Mouse (Mus musculus): ENCODE measurements at regions not wholly inside any gene's neighbourhood (a gene's known extent, or its start where the extent isn't known, plus 50 kb on each side); places are given as distances from the start of the nearest gene placed in this dataset.

DNA sequence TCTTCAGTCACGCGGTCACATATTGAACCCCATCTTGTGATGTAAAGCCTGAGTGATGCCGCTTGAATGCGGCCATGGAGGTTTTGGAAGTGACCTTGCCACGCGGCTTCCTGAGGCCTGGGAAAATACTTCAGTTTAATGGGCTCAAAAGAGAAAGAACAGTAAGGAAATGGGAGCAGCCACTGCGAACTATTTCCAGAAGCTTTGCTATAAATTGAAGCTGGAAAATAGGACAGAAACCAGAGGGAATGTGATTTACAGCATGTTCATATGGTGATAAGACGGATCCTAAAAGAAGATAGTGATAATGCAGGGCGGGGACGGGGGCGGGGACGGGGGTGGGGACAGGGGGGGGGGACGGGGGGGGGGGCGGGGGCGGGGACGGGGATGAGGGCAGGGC is 52.7 kb upstream of the Trpc4 start:
- ATAC-seq (ENCODE audit: insufficient read depth, low FRiP score) = no peak
- Histone ChIP-seq H3K27ac (ENCODE audit: low read length) (no peak overlapping the region), H3K4me2 (ENCODE audit: low read depth, low read length) (no peak overlapping the region), H3K4me3 (replicated peaks; ENCODE audit: low read length) (no peak overlapping the region), H3K9ac (ENCODE audit: low read length) (no peak overlapping the region), H3K27me3 (ENCODE audit: control insufficient read depth, insufficient read depth, low read length) (no peaks in the 10 kb centered on the region), H3K36me3 (ENCODE audit: control insufficient read depth, insufficient read depth, low read length) (no peaks in the 10 kb centered on the region), H3K4me1 (ENCODE audit: control insufficient read depth, insufficient read depth, low read length) (no peaks in the 10 kb centered on the region), H3K9me3 (replicated peaks; ENCODE audit: control insufficient read depth, low read length) (no peaks in the 10 kb centered on the region)
- WGBS = 63% methylated on average over 14 of the region's 16 CpGs

DNA sequence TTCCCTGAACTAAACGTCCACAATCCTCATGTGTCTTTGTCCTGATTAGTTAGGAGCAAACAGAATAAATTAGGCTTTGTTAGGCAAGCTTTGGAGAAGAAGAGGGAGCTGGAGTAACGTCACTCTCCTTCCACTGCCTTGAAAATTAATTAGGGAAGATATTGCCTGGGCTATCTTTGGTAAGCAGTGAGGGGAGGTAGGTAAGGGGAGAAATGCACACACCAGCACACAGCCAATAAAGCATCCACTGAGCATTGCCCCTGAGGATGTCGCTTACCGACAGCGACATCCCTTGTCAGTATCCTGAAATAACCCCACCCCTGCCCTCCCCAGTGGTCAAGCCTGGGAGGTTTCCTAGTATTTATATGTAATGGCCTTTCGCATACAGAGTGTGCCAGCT is 72.2 kb upstream of the Trpc4 start:
- H3K4me3 ChIP-seq (replicated peaks; ENCODE audit: low read length) = no peak overlapping the region
- H3K36me3 ChIP-seq (ENCODE audit: control insufficient read depth, insufficient read depth, low read length) = no peaks in the 10 kb centered on the region
- no peaks in the 10 kb centered on the region for H3K27me3 ChIP-seq (ENCODE audit: control insufficient read depth, insufficient read depth, low read length)
- no peak overlapping the region for H3K27ac ChIP-seq (ENCODE audit: low read length)
- no peak for ATAC-seq (ENCODE audit: insufficient read depth, low FRiP score)
- no peaks in the 10 kb centered on the region for H3K9me3 ChIP-seq (replicated peaks; ENCODE audit: control insufficient read depth, low read length)
- WGBS = 59% methylated on average over 6 of the region's 6 CpGs
- H3K4me1 ChIP-seq (ENCODE audit: control insufficient read depth, insufficient read depth, low read length) = no peaks in the 10 kb centered on the region; the same call in none of the 2 replicates
- no peak overlapping the region for H3K9ac ChIP-seq (ENCODE audit: low read length)
- H3K4me2 ChIP-seq (ENCODE audit: low read depth, low read length) = no peak overlapping the region

DNA sequence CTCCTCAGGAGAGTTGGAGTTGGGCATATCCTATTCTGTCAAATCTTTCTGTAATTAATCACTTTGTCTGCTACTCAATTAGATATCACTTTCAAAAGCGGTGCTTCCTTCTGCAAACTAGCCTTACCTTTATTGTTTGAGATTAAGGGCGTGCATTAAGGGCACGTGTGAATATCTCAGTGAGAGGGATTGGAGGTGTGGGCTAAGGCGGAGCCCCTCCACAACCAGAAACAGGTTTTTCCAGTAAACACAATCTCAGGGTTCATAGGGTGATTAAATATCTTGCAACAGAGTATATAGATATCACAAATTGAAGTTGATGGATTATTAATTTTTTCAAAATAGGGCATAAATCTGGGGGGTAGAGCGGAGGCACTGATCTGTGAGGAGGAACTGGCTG is 79.4 kb upstream of the Trpc4 start:
- H3K27ac ChIP-seq (ENCODE audit: low read length) = no peak overlapping the region
- H3K27me3 ChIP-seq (ENCODE audit: control insufficient read depth, insufficient read depth, low read length) = no peaks in the 10 kb centered on the region
- H3K36me3 ChIP-seq (ENCODE audit: control insufficient read depth, insufficient read depth, low read length) = no peaks in the 10 kb centered on the region
- H3K9ac ChIP-seq (ENCODE audit: low read length) = no peak overlapping the region
- ATAC-seq (ENCODE audit: insufficient read depth, low FRiP score) = peak; percentile 77; the same call in 1 of the 2 replicates
- no peak overlapping the region for H3K4me3 ChIP-seq (replicated peaks; ENCODE audit: low read length)
- H3K9me3 ChIP-seq (replicated peaks; ENCODE audit: control insufficient read depth, low read length) = no peaks in the 10 kb centered on the region
- WGBS = 54% methylated on average over 5 of the region's 5 CpGs
- H3K4me2 ChIP-seq (ENCODE audit: low read depth, low read length) = no peak overlapping the region
- H3K4me1 ChIP-seq (ENCODE audit: control insufficient read depth, insufficient read depth, low read length) = no peaks in the 10 kb centered on the region

DNA sequence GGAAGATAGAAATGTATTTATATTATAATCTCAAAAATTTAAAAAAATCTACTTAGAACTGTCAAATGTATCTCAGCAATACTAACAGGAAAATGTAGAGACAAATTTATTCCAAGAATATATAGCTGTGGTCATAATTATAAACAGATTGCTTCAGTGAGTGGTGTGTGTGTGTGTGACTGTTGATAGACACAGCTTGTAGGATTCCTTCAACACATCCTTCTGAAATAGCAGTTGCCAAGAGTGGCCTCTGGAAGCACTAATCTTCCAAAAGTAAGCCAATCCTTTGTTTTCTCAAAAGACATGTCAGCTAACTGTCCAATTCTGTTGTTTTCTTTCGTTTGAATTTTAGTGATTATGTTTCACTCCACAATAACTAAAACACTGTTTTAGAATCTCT is 95.2 kb upstream of the Trpc4 start:
- Histone ChIP-seq H3K27me3 (ENCODE audit: control insufficient read depth, insufficient read depth, low read length) (no peaks in the 10 kb centered on the region), H3K36me3 (ENCODE audit: control insufficient read depth, insufficient read depth, low read length) (no peaks in the 10 kb centered on the region), H3K4me2 (ENCODE audit: low read depth, low read length) (no peak overlapping the region), H3K9ac (ENCODE audit: low read length) (no peak overlapping the region), H3K4me3 (replicated peaks; ENCODE audit: low read length) (no peak overlapping the region), H3K4me1 (ENCODE audit: control insufficient read depth, insufficient read depth, low read length) (no peaks in the 10 kb centered on the region), H3K27ac (ENCODE audit: low read length) (no peak overlapping the region), H3K9me3 (replicated peaks; ENCODE audit: control insufficient read depth, low read length) (no peaks in the 10 kb centered on the region)
- 62% methylated on average over 1 of the region's 1 CpGs for WGBS
- ATAC-seq (ENCODE audit: insufficient read depth, low FRiP score) = no peak

DNA sequence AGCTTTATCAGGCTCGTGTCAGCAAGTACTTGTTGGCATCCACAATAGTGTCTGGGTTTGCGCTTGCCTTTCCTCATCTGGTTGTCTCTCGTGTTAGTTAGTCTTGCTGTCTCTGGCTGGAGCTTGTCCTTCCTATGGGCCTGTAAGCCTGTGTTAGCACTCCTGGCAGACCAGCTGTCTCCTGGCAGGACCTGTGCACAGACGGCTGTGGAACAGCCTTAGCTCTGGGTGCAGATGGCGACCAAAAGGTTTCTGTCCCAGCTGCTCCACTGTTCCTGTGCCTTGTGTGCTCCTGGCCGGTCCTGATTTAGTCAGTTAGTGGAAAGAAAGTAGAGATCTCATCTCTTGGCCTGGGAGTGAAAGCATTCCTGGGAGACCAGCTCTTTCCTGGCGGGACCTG is 101.5 kb upstream of the Trpc4 start:
- Histone ChIP-seq H3K36me3 (ENCODE audit: control insufficient read depth, insufficient read depth, low read length) (no peaks in the 10 kb centered on the region), H3K9me3 (replicated peaks; ENCODE audit: control insufficient read depth, low read length) (no peaks in the 10 kb centered on the region), H3K9ac (ENCODE audit: low read length) (no peak overlapping the region), H3K4me3 (replicated peaks; ENCODE audit: low read length) (no peak overlapping the region), H3K27ac (ENCODE audit: low read length) (no peak overlapping the region), H3K4me2 (ENCODE audit: low read depth, low read length) (no peak overlapping the region), H3K27me3 (ENCODE audit: control insufficient read depth, insufficient read depth, low read length) (no peaks in the 10 kb centered on the region), H3K4me1 (ENCODE audit: control insufficient read depth, insufficient read depth, low read length) (no peaks in the 10 kb centered on the region)
- WGBS = 77% methylated on average over 7 of the region's 7 CpGs
- no peak for ATAC-seq (ENCODE audit: insufficient read depth, low FRiP score)

DNA sequence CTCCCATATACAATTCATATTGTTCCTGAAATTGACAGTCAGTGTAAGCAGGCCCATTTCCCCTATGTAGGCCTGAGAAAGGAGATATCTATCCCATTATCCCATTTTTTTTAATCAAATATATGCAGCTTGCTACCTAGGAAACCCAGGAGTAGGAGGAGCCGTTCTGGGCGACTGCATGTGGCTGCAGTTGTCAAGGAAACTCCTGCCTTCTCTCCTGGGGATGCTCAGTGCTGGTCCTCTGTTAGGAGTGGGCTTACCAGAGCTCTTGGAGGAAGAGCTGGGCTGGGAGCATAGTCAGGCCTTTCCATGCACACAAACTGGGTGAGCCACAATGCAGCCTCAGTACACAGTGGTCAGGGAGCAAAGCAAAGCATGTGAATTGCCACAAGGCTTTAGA is 106.5 kb upstream of the Trpc4 start:
- H3K9me3 ChIP-seq (replicated peaks; ENCODE audit: control insufficient read depth, low read length) = no peaks in the 10 kb centered on the region
- H3K4me2 ChIP-seq (ENCODE audit: low read depth, low read length) = no peak overlapping the region
- H3K27me3 ChIP-seq (ENCODE audit: control insufficient read depth, insufficient read depth, low read length) = no peaks in the 10 kb centered on the region
- WGBS = 42% methylated on average over 2 of the region's 2 CpGs
- no peak overlapping the region for H3K27ac ChIP-seq (ENCODE audit: low read length)
- no peaks in the 10 kb centered on the region for H3K36me3 ChIP-seq (ENCODE audit: control insufficient read depth, insufficient read depth, low read length)
- H3K4me1 ChIP-seq (ENCODE audit: control insufficient read depth, insufficient read depth, low read length) = no peaks in the 10 kb centered on the region
- no peak overlapping the region for H3K4me3 ChIP-seq (replicated peaks; ENCODE audit: low read length)
- H3K9ac ChIP-seq (ENCODE audit: low read length) = no peak overlapping the region
- no peak for ATAC-seq (ENCODE audit: insufficient read depth, low FRiP score)

DNA sequence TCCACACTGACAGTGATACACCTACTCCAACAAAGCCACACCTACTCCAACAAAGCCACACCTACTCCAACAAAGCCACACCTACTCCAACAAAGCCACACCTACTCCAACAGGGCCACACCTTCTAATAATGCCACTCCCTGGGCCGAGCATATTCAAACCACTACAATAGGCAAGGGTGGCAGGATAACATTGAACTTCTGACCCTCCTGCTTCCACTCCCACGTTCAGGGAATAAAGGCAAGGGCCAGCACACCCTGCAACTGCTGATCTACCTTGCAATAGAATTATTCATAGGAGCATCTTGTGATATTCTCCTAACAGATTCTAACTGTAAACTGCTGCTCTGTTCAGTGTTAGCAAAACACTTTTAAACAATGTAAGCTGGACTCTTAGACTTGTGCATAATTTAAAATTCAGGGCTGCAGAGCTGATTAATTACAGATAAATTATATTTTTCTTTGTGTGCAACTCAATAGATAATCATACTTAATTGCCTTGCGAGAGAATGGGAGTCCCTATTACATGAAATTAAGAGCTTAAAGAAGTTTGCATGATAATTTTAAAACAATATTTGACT is 107.7 kb upstream of the Trpc4 start:
- Histone ChIP-seq H3K27ac (ENCODE audit: low read length) (no peak overlapping the region), H3K36me3 (ENCODE audit: control insufficient read depth, insufficient read depth, low read length) (no peaks in the 10 kb centered on the region), H3K27me3 (ENCODE audit: control insufficient read depth, insufficient read depth, low read length) (no peaks in the 10 kb centered on the region), H3K4me2 (ENCODE audit: low read depth, low read length) (no peak overlapping the region), H3K9me3 (replicated peaks; ENCODE audit: control insufficient read depth, low read length) (no peaks in the 10 kb centered on the region), H3K4me3 (replicated peaks; ENCODE audit: low read length) (no peak overlapping the region), H3K4me1 (ENCODE audit: control insufficient read depth, insufficient read depth, low read length) (no peaks in the 10 kb centered on the region), H3K9ac (ENCODE audit: low read length) (no peak overlapping the region)
- ATAC-seq (ENCODE audit: insufficient read depth, low FRiP score) = no peak
- WGBS = 57% methylated on average over 3 of the region's 3 CpGs

DNA sequence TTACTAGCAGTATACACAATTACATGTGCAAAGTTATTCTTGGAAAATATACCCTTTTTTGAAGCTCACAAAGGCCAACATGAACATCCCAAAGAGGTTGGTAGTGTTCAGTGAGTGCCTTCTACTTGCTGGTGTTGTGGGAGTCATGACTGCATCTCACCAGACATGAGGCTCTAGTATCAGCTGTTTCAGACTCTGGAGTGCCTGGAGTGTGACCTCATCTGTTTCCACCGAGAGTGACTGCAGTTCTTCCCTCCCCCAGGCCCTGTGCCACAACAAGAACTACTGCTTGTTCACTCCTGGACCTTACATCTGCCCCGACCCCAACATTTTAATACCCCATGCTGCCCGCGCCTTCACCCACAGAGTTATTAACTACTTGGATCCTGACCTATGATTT is 128.5 kb upstream of the Trpc4 start:
- no peaks in the 10 kb centered on the region for H3K4me1 ChIP-seq (ENCODE audit: control insufficient read depth, insufficient read depth, low read length)
- ATAC-seq (ENCODE audit: insufficient read depth, low FRiP score) = no peak
- no peak overlapping the region for H3K4me3 ChIP-seq (replicated peaks; ENCODE audit: low read length)
- no peaks in the 10 kb centered on the region for H3K36me3 ChIP-seq (ENCODE audit: control insufficient read depth, insufficient read depth, low read length)
- H3K9ac ChIP-seq (ENCODE audit: low read length) = no peak overlapping the region
- WGBS = 64% methylated on average over 4 of the region's 4 CpGs
- no peak overlapping the region for H3K27ac ChIP-seq (ENCODE audit: low read length)
- H3K27me3 ChIP-seq (ENCODE audit: control insufficient read depth, insufficient read depth, low read length) = no peaks in the 10 kb centered on the region
- no peaks in the 10 kb centered on the region for H3K9me3 ChIP-seq (replicated peaks; ENCODE audit: control insufficient read depth, low read length)
- no peak overlapping the region for H3K4me2 ChIP-seq (ENCODE audit: low read depth, low read length)

DNA sequence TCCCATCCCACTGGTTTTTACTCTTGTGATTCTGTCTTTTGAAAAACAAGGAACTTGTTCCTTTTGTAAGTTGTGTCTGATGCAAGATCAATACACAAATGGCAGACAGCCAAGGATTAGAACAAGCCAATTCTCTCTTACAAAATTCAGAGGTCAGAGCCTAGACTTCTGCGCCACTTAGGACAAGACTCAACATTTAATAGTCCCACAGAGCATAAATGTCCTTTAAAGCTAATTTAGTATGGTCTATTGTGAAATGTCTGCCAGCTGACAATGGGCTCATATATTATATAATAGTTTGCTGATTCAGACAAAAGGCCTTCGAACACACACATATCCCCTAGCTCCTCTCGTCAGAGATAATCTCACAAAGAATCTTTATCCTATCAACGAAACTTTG is 135.6 kb upstream of the Trpc4 start:
- H3K27ac ChIP-seq (ENCODE audit: low read length) = no peak overlapping the region
- H3K9me3 ChIP-seq (replicated peaks; ENCODE audit: control insufficient read depth, low read length) = no peaks in the 10 kb centered on the region
- H3K4me2 ChIP-seq (ENCODE audit: low read depth, low read length) = no peak overlapping the region
- H3K9ac ChIP-seq (ENCODE audit: low read length) = no peak overlapping the region
- H3K27me3 ChIP-seq (ENCODE audit: control insufficient read depth, insufficient read depth, low read length) = no peaks in the 10 kb centered on the region
- H3K4me3 ChIP-seq (replicated peaks; ENCODE audit: low read length) = no peak overlapping the region
- WGBS = 75% methylated on average over 4 of the region's 4 CpGs
- no peaks in the 10 kb centered on the region for H3K4me1 ChIP-seq (ENCODE audit: control insufficient read depth, insufficient read depth, low read length)
- H3K36me3 ChIP-seq (ENCODE audit: control insufficient read depth, insufficient read depth, low read length) = no peaks in the 10 kb centered on the region
- no peak for ATAC-seq (ENCODE audit: insufficient read depth, low FRiP score)

All from stomach, embryonic 16.5 days (tissue).